Mouse (Mus musculus) erythroblast, embryonic 14.5 days (primary cell): ENCODE results near the gene Gpatch3.

Experiments used
- GATA1 ChIP-seq: IDR thresholded peaks from 2 replicates; pipeline ENCODE4 v1.6.1; 2012; ENCODE audit warnings: low read length, inconsistent platforms, mixed read lengths
- TAL1 ChIP-seq: IDR thresholded peaks from 3 replicates; pipeline ENCODE4 v1.6.1; 2012; ENCODE audit warnings: low read length, inconsistent platforms, mixed read lengths

DNA sequence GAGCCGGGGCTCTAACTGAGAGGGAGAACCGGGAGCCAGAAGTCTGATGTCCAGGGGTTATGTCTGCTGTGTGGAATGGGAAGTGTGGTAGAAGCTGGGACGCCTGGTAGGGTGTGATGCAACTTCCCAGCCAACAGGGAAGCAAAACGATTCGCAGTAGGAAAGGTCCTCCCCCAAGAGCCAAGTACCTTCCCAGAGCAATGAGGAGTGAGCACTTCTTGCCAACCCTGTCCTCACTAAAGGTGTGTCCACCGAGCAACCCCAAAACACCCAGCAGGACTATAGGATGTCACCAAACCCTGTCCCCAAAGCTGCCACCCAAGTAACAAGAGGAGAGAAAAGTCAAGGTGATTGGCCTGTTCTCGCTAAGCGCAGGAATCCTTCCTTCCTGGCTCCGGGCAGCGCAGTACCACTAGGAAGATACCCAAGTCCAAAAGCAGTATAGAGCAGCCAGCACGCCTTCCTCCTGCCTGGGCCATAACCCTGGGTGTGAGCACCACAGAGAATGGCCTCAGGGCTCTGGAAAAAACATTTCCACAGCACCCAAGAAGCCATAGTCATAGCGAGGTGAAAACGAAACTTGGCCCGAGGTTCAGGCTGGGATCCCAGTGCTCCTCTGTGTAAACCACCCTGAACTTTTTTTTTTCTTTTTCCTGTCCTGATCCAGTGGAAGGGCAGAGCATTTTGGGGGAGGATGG, 56.7 kb downstream of the Gpatch3 start:
- TF ChIP-seq TAL1: no peak
- no peak for TF ChIP-seq GATA1
